Mouse (Mus musculus) ovary, postnatal 14 days (tissue): Measurements from ENCODE around the gene Zcchc14.

ENCODE experiments used
- DNase-seq: peaks from one replicate; pipeline ENCODE4 v3.0.0; 2022; ENCODE audit warnings: low spot score

Zcchc14 gene

DNA sequence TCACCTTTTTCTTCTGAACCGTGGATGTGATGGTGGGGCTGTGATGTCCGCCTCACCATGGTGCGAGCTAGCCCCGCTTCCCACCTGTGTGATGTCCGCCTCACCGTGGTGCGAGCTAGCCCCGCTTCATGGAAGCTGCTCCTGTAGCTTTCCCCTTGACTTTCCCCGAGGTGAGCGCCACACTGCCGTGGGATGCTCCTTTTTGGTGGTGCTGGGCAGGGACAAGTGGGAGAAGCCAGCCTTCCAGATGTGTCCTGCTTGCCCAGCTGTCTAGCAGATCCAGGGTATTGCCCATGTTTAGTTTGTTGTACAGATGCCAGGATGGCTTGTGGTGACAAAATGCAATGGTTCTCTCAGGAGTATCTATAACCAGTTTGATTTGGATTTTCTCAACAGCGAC, 10.4 kb upstream of the Zcchc14 start:
- no peak for DNase-seq

DNA sequence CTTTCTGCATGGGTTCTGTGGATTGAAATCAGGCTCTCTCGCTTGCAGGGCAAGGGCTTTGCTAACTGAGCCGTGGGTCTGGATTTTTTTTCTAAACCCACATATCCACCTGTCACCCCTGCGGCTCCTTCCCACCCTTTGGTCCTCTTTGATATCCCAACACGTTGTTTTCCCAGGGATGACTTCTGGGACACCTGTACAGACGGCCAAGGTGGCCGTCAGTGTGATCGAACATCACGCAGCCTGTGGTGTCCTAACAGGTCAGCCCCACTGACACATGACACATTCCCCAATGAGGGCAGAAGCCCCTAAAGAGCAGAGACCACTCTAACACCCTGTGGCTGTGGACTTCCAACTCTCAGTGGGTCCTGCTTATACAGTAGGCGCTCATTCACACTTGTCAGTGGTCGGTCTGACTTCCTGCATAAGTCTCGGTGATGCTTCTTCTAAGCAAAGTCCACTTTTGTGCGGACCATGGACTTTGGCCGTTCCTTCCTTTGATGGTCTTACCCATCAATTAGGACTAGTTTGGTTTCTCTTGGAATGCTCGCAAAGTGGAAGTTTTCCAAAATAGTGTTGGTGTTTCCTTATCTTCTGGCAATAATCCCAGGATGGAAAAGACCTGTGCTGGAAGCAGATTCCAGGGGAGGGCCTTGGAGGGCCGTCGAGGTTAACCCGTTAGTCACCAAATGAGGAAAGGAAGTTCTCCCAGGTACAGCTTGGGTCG, 9.1 kb upstream of the Zcchc14 start:
- no peak for DNase-seq

DNA sequence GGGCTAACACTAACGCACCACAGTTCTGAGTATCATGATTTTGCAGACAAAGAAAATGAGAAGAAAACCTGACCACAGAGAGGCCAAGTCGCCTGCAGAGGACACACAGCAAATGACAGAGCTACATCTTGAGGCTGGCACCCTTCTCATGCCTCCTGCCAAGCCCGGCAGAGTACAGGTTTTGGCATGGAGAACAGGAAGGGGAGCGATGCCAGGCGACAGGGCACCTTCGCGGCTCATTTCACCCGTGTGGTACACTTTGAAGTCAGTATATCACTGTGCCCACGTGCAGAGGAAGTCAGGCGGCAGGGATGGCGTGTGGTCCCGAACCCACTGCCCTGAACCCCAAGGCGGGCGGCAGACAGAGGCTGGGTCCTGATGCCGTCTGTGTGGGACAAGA, 7.9 kb upstream of the Zcchc14 start:
- DNase-seq, result no peak

DNA sequence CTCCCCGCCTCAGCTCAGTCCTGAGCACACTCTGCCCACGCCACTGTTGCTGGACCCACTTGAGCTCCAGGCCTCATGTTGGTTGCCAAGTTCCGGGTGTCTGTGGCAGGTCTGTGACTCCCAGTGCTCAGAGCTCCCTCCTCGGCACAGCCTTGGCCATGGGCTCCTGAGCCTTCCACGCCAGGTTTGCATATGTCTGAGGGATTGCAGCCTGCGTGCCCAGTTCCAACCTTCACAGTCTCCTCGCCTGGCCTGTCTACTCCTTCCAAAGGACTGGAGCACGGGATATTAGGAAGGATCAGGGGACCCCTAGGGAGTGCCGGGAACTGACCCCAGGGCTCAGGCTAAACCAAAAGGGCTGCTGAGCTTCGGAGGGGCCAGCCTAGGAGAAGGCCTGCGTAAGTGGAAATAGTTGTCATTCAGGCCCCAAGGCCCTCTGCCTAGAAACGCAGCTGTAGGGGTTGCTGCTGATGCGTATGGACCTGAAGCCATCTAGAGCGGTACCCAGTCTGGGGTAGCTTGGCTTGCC, 2.3 kb upstream of the Zcchc14 start:
- DNase-seq, result no peak

DNA sequence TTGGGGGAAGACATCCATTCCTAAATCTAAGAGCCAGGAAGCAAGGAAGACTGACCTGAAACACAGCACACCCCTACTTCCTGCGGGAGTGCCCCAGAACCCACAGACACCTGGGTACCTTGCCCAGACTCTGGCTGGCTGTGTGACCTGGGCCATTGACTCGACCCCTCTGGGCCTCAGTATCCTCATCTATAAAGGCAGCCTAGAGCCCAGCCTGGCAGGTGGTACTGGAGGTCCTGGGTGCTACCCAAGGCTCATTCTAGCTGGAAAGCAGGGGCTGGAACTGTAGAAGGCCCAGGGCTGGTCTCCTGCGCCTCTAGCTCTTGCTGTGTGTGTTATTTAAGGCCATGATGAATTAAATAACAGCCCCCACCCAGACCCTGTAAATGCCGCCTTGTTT, 1.4 kb upstream of the Zcchc14 start:
- DNase-seq, result no peak

DNA sequence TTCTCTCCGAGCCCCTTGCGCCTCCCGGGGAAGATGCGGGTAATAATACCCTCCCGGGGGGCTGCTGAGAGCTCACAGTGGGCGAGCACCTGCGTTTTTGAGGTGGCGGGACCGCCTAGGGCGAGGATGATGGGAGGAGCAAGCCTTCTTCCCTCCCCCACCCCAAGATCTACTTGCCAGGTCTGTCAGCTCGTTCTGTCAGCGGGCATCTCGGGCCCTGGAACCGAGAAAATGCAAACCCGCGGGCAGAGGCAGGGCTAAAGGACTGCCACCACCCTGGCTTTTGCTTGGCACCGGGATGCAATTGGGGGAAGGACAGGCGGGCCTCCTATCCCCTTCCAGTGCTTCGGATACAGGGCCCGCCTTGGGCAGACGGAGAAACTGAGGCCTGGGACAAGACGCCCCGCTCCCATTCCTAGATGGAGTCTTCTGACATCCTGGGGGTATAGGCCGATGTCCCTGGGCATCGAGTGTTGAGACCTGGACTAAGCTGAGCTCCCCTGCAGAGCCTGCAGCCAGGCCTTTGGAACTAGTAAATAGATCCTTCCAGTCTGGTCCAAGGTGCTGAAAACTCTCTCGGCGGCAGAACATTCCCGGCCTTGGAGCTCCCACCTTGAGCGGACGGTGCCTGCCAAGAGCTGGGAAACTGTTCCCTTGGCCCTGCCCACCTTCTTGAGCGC, 779 bp upstream of the Zcchc14 start:
- no peak for DNase-seq

DNA sequence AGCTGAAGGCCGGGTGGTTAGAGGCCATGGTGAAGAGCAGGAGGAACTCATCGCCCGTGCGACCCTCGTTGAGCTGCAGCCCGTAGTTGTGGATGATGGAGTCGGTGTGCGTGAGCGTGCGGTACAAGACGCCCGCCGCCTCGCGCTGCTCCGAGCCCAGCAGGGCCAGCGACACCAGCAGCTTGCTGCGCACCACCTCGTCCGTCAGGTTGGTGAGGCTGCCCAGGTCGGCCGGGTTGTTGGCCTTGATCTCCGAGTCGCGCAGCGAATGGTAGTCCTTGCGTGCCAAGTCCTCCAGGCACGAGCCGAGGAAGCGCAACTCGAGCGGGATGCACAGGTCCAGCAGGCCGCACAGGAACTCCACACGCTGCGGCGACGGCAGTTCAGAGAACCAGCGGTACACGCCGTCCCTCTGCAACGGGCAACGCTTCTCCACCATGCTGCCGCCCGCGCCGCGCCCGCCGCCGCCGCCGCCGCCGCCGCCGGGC, 783 bp downstream of the Zcchc14 start:
- DNase-seq, result no peak

DNA sequence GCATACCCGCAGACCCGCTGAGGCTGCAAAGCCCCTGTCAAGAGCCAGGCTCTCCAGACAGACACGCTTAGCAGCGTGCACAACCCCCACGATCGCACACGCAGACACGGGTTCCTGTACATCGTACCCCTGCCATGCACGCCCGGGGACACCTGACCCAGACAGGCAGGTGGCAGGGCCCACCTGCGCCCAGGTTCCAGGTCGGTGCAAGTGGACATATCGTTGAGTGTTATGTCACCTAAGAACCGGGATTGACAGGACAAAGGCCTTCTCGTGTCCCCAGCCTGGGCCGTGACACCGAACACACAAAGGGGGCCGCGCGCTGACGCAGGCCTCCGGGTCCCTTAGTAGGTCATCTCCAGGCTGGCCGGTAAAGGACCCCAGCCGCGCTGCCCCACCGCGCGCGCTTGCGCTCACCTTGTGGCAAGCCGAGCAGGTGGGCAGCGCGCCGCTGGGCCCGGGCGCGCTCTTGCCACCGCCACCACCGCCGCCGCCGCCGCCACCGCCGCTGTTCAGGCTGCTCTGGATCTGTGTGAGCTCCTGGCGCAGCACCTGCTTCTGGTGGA, 1.3 kb downstream of the Zcchc14 start:
- no peak for DNase-seq

DNA sequence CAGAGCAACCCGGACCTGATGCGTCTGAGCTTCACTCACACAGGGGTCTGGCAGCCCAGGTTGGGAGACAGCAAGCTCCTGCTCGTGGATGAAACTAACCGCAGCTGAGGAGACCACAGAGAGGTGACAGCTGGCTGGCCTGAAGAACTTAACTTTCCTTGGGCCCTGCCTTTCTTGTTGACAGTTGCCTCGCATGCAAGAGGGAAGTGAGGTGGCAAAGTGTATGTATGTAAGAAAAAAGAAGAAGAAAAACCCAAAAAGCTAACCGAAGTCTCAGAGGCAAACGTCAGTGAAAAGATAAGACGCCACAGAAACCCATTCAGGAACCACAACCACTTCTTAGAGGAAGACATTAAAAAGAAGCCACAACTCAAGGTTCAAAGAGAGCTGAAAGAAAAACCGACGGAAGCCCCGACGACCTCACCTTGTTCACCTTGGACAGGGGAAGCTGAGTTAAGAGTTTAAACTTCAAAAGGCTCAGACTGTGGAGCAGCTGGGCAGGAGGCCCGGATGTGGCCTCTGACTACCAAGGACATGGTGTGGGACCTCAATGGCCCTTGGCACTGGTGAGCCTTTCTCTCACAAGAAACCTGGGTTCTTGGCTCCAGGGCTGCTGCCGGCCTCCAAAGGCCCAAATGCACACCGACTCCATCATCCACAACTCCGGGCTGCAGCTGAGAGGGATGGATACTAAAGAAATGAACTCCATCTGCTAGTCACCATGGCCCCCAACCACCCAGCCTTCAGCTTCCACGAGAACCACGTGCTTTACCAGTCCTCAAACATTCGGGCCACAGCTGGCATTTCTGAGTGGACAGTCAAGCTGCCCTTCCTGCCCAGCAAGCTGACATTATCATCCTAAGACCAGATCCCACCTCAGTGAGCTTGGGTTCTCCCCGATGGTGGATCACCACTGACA, 2.1 kb downstream of the Zcchc14 start:
- no peak for DNase-seq

DNA sequence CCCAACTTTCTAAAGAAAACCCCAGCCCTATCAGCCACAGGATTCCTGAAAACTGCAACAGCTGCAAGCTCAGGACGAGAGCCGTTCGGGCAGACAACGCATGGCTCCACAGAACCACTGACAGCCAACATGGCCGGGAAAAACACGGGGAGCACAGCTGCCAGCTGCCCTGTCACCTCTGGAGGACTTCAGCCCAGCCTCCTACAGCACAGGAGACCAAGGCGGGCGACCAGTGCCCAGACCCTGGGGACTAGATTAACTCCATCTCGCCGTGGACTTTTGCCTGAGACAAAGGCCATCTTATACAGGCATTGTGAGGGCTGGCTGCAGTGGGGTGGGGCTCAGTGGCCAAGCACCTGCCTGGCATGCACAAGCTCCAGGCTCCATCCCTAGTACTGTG, 2.8 kb downstream of the Zcchc14 start:
- no peak for DNase-seq

DNA sequence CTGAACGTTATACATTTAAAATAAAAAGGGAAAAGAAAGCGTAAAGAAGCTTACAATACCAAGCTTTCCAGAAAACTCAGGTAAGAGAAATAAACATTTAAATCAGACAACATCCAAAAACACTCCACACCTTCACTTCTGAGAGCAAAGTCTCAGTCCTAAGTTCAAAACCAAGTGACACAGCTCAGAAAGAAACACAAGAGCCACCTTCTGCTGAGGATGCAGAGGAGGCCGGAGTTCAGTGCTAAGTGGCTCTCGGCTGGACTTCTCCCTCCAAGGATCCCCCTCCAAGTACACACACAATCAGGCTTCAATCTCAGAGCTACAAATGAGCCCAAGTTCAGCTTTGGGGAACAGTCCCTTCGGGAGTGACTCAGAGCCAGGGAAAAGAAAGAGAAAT, 3.3 kb downstream of the Zcchc14 start:
- no peak for DNase-seq

DNA sequence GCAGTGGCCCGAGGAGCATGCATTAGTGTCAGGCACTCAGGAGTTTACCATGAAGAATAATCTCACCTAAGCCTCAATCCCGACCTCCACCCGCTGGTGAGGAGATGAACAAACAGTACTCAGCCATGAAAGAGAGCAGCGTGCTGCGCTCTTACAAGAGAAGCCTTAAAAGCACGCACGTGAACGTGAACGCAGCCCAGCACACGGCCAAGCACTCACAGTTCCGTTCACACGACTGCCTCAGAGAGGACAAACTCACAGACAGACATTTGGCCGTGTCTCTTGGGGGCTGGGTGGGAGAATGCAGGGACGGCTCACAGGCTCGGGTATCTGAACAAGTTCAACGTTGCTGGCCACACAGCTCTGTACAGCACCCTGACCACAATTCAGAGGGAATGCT, 4.2 kb downstream of the Zcchc14 start:
- no peak for DNase-seq

DNA sequence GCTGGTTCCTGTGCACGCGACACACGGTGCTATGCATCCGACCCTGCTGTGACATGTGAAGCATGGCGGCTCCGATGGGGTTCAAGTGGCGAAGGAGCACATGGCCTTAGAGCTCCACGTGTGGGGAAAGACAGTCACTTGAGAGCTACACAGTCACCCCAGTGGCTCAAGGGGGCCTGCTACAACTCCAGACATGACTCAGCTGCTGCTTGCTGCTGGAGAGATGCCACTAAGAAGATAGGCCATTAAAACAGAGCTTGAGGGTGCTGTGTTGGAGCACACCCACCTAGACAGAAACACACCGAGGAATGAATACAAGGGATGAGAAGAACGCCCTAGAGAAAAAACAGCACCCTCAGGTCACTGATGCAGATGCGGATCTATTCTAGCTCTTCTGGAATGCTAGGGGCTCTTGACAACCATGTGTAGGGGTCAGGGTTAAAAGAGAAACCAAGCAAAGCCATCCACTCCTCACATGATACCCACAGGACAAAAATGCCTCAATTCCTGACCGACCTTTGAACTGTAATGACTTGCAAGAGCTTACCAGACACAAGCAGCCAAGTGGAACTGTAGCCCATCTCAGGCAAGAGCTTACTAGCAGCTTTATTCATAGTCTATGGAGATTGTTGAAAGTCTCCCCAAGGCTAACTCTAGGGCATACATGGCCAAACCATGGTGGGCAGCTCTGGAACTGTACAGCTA, 5.0 kb downstream of the Zcchc14 start:
- DNase-seq, result no peak

DNA sequence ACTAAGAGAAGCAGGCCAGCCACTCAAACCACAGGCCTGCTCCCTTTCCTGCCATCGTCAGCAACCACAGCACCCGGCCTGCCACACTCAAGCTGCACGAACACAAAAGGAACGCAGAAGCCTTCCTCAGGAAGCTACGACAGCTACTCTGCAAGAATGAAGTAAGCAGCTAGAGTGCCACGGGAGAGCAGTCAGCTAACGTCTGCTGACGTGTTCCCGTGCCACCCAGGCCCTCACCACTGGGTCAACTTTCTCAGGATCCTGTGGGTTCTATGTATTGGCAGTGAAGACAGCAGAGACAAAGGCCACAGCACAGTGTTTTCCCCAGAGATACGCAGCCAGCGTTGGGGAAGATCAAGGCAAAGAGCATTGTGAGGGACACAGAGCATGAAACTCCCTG, 9.3 kb downstream of the Zcchc14 start:
- DNase-seq, result no peak

DNA sequence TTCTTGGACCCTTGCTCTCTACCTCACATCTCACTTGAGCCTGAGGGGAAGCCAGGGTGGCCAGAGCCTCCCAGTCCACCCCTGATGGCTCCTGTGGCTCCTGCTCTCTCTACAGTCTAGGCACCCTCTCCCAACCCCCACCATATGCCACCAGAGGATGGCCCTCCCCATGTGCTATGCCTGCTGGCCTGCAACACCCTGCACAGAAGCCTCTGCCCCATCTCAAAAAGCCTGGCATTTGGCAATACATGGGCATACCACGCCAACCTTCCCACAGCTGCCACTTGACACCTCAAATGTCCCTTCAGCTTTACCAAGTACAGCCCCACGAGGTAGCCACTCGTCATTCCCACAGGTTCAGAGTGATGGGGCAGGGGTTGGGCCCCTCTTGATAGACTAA, 9.9 kb downstream of the Zcchc14 start:
- DNase-seq, result no peak

DNA sequence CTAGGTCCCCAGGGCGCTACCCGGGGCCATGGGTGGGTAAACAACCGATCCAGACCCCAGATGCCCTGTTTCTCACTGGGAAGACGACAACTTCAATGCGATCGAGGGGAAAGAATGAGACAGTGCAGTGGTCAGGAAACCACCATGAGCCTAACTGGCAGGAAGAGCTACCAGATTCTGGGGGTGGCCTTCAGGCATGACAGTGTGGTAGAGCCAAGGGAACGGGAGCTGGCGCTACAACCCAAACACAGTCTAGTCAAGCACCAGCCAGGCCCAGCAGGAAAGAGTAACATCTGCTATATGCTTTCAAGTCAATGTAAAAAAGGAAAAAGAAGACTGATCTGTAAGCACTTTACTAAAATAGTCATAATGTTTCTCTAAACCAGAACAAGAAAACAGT, 16.5 kb downstream of the Zcchc14 start:
- no peak for DNase-seq

DNA sequence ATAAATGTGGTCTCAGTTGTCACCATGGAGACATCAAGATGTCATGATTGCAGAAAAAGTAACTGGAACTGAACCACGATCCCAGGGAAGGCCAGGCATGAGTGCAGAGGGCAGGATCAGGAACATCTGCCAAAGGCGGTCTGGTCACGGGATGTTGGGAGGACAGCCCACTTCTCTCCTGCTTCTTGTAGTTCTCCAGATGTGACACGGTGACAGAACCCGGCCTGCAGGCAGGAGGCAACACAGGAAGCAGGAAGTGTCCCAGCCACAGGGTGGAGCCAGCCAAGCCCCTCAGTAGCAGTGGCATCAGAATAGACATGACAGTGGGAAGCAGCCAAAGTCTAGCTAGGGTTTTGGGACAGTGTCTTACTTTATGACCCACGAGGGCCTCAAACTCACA, 17.2 kb downstream of the Zcchc14 start:
- no peak for DNase-seq

DNA sequence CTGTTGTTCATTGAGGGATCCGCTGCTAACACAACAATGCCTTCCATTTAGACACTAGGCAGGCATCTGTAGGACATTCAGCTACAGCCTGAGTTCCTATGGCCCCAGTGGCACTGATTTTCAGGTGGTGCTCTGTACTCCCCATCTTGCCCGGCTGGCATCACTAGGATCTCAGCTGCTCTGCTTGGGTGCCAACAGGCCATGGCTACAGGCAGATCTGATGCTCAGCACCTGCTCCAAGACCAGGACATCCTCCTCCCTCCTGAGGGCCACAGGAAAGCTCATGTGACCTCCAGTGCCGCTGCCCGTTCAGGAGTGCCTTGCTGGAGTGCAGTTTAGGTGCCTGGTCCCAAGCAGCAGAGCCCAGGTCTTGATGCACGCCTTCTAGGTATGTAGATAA, 20.3 kb downstream of the Zcchc14 start:
- no peak for DNase-seq

DNA sequence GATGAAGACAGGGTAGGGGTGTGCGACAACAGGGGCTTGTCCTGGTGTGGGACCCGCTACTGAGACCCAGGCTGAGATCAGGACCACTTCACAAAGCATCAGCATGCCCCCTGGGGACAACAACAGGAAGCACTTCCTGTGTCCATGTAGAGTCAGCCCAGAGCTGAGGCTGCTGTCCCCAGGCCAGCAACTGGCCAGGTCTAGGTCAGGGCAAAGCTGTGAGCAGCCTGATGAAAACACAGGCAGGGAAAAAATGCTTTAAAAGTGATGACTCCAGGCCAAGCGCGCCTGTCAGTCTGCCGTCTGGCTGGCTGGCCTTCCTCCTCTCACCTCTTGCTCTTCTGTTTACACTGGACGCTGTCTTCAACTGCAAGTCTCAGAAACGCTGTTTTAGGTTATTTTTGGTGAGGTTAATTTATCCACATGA, 21.0 kb downstream of the Zcchc14 start:
- DNase-seq, result no peak

DNA sequence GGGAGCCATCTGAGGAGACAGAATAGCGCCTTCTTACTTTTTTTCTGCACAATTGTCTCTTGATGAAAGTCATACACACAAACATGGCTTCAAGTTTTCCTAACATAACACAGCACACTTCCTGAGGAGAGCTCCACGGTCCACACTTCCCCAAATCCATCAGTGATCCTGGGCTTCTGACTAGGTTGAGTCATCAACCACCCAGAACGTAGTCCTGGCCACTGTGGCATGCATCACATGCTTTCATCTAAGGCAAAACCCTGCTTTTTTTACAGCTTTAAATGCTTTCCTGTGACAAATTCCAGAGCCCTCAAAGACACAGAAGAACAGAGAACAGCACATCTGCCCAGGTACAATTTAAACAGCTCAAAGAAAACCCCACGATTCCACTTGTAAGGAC, 24.0 kb downstream of the Zcchc14 start:
- DNase-seq, result no peak

DNA sequence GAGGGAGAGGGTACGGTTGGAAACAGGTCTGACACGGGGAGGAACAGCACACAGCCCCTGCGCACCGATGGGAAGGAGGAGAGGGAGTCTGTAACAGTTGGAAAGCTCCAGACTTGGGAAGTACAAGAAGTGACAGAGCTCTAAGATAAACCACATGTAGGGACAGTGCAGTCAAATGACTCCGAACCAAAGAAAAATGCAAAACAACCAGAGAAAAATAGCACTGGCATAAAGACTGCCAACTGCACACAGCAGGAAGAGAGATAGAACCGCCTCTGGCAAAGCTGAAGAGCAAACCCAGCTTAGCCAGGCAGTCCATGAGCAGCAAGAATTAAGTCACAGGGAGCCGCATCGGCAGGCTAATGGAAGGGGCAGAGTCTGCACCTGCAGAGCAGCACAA, 29.7 kb downstream of the Zcchc14 start:
- no peak for DNase-seq

DNA sequence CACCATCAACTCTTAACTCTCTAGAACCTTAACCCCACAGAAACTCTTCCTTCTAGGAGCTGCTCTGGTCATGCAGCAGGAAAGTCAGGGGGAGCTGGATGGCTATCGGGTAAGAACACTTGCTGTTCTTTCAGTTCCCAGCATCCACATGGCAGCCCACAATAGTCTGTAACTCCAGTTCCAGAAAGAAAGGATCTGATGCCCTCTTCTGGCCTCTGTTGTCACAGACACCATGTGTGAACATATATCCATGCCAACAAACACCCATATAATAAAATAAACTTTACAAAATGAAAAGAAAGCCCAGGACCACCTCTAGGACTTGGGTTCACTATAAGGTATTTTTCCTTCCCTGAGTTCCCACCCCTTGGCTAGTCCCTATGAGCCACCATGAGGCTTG, 30.8 kb downstream of the Zcchc14 start:
- DNase-seq, result no peak
